Mouse (Mus musculus) C2C12 (cell line): ENCODE measurements at regions not wholly inside any gene's neighbourhood (a gene's known extent, or its start where the extent isn't known, plus 50 kb on each side); places are given as distances from the start of the nearest gene placed in this dataset.
"Not testable (repeated sequence)": the region's sequence is repeated elsewhere in the genome, so short reads cannot be mapped to it uniquely, and the experiment has no call there.

Experiments
- H3K27me3 ChIP-seq: one replicate; pipeline ENCODE4 v1.6.1; 2011; ENCODE audit not compliant: control insufficient read depth, insufficient read depth, insufficient read length
- H3K36me3 ChIP-seq: one replicate; pipeline ENCODE4 v1.6.1; 2011; ENCODE audit not compliant: control insufficient read depth, insufficient read depth
- H3K4me3 ChIP-seq: one replicate; pipeline ENCODE4 v1.5.1; 2011; ENCODE audit warnings: mild to moderate bottlenecking, control low read depth; ENCODE audit not compliant: poor library complexity, insufficient read depth, severe bottlenecking
- H3K79me2 ChIP-seq: one replicate; pipeline ENCODE4 v1.6.1; 2011; ENCODE audit not compliant: control insufficient read depth, insufficient read depth
- H3K79me3 ChIP-seq: one replicate; pipeline ENCODE4 v1.6.1; 2011; ENCODE audit warnings: low read depth, control low read depth
- H3ac ChIP-seq: one replicate; pipeline ENCODE3; 2011; ENCODE audit warnings: low read depth; ENCODE audit not compliant: control insufficient read depth, insufficient read length
- CEBPB ChIP-seq: IDR thresholded peaks from one replicate; pipeline ENCODE4 v1.6.1; 2011; ENCODE audit warnings: low read depth, mild to moderate bottlenecking, control low read depth, moderate library complexity
- CTCF ChIP-seq: IDR thresholded peaks from one replicate; pipeline ENCODE4 v1.5.1; 2011; ENCODE audit not compliant: control insufficient read depth, insufficient read depth, insufficient read length
- FOSL1 ChIP-seq: IDR thresholded peaks from one replicate; pipeline ENCODE4 v1.8.0; 2011; ENCODE audit warnings: mild to moderate bottlenecking, low read length; ENCODE audit not compliant: poor library complexity, insufficient read depth, severe bottlenecking
- MAX ChIP-seq: IDR thresholded peaks from one replicate; pipeline ENCODE4 v1.6.1; 2011; ENCODE audit warnings: mild to moderate bottlenecking, control low read depth
- MYOD1 ChIP-seq: IDR thresholded peaks from one replicate; pipeline ENCODE4 v1.6.1; 2011; ENCODE audit warnings: low read depth; ENCODE audit not compliant: control insufficient read depth, insufficient read length
- MYOG ChIP-seq: IDR thresholded peaks from one replicate; pipeline ENCODE4 v1.6.1; 2011; ENCODE audit not compliant: control insufficient read depth, insufficient read length; ENCODE audit errors: extremely low read depth
- USF1 ChIP-seq: IDR thresholded peaks from one replicate; pipeline ENCODE4 v1.6.1; 2011; ENCODE audit warnings: low read depth, mild to moderate bottlenecking, control low read depth, moderate library complexity

DNA sequence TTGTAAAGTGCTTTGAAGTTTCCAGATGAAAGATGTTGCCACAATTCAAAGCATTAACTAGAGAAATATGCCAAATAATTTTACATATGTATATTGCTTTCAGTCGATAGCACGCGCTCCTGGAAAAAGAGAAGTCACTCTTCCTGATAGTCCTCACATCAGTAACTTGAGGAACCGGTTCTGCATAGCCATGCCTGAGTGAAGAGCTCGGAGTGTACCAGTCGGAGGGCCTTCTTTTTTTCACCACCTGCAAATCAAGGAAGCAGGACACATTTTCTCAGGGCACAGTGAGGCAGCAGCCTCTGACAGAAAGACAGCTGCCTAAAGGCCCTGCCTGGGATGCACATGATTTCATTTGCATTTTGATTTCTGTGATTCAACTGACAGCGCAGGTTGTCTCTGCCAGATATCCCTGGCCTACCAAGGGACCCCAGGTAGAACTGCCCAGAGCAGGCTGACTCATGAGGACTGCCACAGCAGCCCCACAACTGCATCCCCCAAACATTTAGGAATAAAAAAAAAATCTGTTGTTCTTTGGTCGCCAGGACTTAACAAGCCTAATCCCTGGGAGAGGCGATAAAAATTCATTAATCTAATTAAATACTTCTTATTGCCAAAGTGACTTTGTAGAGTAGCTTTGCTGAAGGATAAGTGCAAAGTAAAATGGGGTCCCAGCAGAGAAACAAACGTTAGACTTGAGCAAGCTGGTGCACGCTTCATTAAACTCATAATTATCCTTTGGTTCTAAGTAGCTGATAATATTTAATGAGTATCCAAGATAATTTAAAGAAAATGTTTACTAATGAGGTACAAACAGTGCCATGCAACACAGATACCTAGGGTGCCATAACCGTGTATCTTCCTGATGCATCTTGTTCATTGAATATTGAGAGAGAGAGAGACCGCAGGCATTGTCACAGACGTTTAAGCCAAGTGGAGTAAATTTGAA lies 202.7 kb downstream of the Faxc start:
- Histone ChIP-seq H3K79me3 (no peaks in the 10 kb centered on the region), H3K36me3 (no peaks in the 10 kb centered on the region), H3K4me3 (no peak overlapping the region), H3K27me3 (peaks cover 3% of the 10 kb centered on the region), H3K79me2 (no peaks in the 10 kb centered on the region), H3ac (no peak overlapping the region)
- no peak for TF ChIP-seq MYOG
- no peak for TF ChIP-seq FOSL1
- TF ChIP-seq MAX: no peak
- no peak for TF ChIP-seq USF1
- no peak for TF ChIP-seq CTCF
- no peak for TF ChIP-seq MYOD1
- no peak for TF ChIP-seq CEBPB

DNA sequence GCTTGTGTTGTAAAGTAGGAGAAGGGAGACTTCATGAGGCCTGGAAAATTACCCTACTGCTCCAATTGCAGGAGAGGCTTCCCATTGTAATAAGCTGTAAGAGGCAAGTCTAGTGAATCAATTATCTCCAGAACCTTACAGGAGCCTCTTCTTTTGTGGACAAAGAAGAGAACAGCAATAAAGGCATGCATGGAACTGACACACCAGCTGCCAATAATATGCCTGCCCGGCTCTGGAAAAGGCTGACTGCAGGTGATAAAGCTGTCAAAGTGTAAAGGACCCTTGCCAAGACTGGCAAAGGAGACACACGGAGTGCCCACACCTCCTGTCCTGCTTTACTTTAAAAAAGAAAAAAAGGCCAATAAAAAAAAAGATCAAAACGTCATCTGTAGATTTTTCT lies 209.0 kb downstream of the Faxc start:
- H3K27me3 ChIP-seq: no peaks in the 10 kb centered on the region
- TF ChIP-seq MYOD1 (no peak), CEBPB (no peak), CTCF (no peak), MAX (no peak), MYOG (no peak), USF1 (no peak)
- H3K36me3 ChIP-seq: no peaks in the 10 kb centered on the region
- no peaks in the 10 kb centered on the region for H3K79me2 ChIP-seq
- no peaks in the 10 kb centered on the region for H3K79me3 ChIP-seq
- no peak overlapping the region for H3K4me3 ChIP-seq
- H3ac ChIP-seq: no peak overlapping the region

DNA sequence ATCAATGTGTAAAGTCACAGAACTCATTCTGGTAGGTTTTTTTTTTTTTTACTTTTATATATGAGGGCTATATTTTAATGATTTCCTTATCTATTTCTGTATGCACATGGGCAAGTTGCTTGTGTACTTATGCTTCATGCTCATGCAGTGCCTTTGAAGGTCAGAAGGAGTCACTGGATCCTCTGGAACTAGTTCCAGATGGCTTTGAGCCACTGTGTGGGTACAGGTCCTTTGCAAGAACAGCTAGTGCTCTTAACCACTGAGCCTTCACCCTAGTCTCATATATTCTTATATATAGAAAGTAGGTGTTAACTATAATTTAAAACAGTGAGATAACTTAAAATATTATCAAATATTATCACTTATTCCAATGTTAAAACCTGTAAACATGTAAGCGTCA lies 212.4 kb downstream of the Faxc start:
- no peak overlapping the region for H3K4me3 ChIP-seq
- H3K79me3 ChIP-seq: no peaks in the 10 kb centered on the region
- no peaks in the 10 kb centered on the region for H3K36me3 ChIP-seq
- TF ChIP-seq FOSL1 (no peak), CTCF (no peak), CEBPB (no peak), MYOG (no peak)
- H3K79me2 ChIP-seq: no peaks in the 10 kb centered on the region
- no peak overlapping the region for H3ac ChIP-seq
- H3K27me3 ChIP-seq: no peaks in the 10 kb centered on the region

DNA sequence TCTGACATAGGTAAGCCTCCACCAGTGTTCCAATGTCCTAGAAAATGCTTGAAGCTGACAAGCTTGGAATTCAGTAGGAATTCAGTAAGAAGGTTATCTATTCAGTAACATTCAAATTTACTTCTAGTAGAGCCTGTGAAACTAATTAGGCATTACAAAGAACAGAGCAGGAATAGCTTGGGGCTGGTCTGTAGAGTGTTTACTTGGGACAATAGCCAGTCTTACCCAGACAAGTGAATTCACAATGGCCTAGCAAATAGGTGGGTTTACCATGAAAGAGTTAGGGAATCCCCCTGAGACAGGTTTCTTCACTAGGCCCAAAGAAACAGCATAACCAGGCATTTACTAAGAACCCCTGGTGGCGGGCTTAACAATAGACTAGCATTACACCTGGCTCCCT lies 212.5 kb upstream of the Fbxl4 start:
- H3K79me3 ChIP-seq, H3K27me3 ChIP-seq, H3ac ChIP-seq, H3K4me3 ChIP-seq, H3K36me3 ChIP-seq, H3K79me2 ChIP-seq: not testable (repeated sequence)

- Histone ChIP-seq H3K27me3 (no peaks in the 10 kb centered on the region), H3K79me2 (no peaks in the 10 kb centered on the region), H3ac (no peak overlapping the region), H3K4me3 (no peak overlapping the region), H3K79me3 (no peaks in the 10 kb centered on the region), H3K36me3 (no peaks in the 10 kb centered on the region)
- TF ChIP-seq MYOG: no peak
- no peak for TF ChIP-seq FOSL1
- no peak for TF ChIP-seq CTCF
- TF ChIP-seq CEBPB: no peak
- no peak for TF ChIP-seq USF1
- no peak for TF ChIP-seq MAX
- TF ChIP-seq MYOD1: no peak
These were observed 210.5 kb upstream of the Fbxl4 start for GRCm38 (mm10) chr4:22146648-22147409.
